Mouse (Mus musculus) kidney, embryonic 14.5 days (tissue): ENCODE measurements around the gene Ppp2r2c. TPM values are rescaled to one million over a fixed set of nuclear protein-coding genes. Genes with fewer than 3 reads are reported as not detected.

Experiments
- ATAC-seq: fragments of 200-750 bp; cut with Nextera tagmentation; 2 replicates; pipeline ENCODE4 v1.8.0; 2017; ENCODE audit warnings: moderate number of reproducible peaks, mild to moderate bottlenecking, moderate TSS enrichment, moderate library complexity; ENCODE audit not compliant: low FRiP score, low TSS enrichment
- H3K27ac ChIP-seq: fragments of 300-500 bp; sonication (generic); 2 replicates; pipeline ENCODE4 v1.5.1; 2014; ENCODE audit warnings: low read depth, mild to moderate bottlenecking, low read length, moderate library complexity, mixed read lengths
- H3K27me3 ChIP-seq: fragments of 300-500 bp; sonication (generic); 2 replicates; pipeline ENCODE4 v1.6.1; 2014; ENCODE audit warnings: mild to moderate bottlenecking, low read length; ENCODE audit not compliant: control insufficient read depth, insufficient read depth
- H3K36me3 ChIP-seq: fragments of 300-500 bp; sonication (generic); 2 replicates; pipeline ENCODE4 v1.6.1; 2014; ENCODE audit warnings: low read length, mixed read lengths; ENCODE audit not compliant: control insufficient read depth, insufficient read depth
- H3K4me1 ChIP-seq: fragments of 300-500 bp; sonication (generic); 2 replicates; pipeline ENCODE4 v1.6.1; 2014; ENCODE audit warnings: low read length, mixed read lengths; ENCODE audit not compliant: control insufficient read depth, insufficient read depth
- H3K4me2 ChIP-seq: fragments of 300-500 bp; sonication (generic); replicated peaks from 2 replicates; pipeline ENCODE4 v1.6.1; 2014; ENCODE audit warnings: low read depth, mild to moderate bottlenecking, low read length
- H3K4me3 ChIP-seq: fragments of 300-500 bp; sonication (generic); 2 replicates; pipeline ENCODE4 v1.5.1; 2014; ENCODE audit warnings: mild to moderate bottlenecking, low read length
- H3K9ac ChIP-seq: fragments of 300-500 bp; sonication (generic); 2 replicates; pipeline ENCODE4 v1.6.1; 2014; ENCODE audit warnings: low read depth, mild to moderate bottlenecking, low read length, moderate library complexity
- H3K9me3 ChIP-seq: fragments of 300-500 bp; sonication (generic); 2 replicates; pipeline ENCODE4 v1.6.1; 2016; ENCODE audit warnings: low read length; ENCODE audit not compliant: control insufficient read depth
- WGBS: fragments of 180-500 bp; shearing (Covaris S2); extraction: QIAGEN DNeasy Blood & Tissue Kit; methylation state at CpG from one replicate; pipeline ENCODE4 v1.1.7; 2014; 5-methylcytosine and 5-hydroxymethylcytosine counted together
- polyA plus RNA-seq: library from polyadenylated mRNA; unstranded; fragments of >200 nt; fragmentation: Nextera tagmentation; extraction: Ambion mirVana; gene quantifications from 2 replicates; pipeline ENCODE4 v1.2.1, GENCODE M21; 2014

The Ppp2r2c gene
- polyA plus RNA-seq, 1 experiment from 2014 or later = not detected

DNA sequence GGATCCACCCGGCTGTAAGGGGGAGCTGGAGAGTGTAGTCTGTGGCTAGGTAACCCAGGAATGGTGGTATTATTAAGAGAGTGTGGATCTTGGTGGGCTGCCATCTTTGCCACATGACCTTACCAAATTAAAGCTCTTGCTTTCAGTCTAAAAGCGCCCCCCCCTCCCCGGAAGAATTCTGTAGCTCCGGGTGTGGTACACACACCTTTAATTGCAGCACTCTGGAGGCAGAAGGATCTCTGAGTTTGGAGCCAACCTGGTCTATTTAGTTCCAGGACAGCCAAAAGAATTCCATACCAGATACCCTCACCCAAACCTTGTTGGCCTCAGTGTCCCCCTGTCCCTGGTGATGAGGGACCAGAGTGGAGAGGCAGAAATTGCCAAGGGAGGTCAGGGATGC, 10.5 kb downstream of the Ppp2r2c start:
- Histone ChIP-seq H3K27ac (no peak overlapping the region), H3K27me3 (peaks cover 13% of the 10 kb centered on the region), H3K4me3 (no peak overlapping the region), H3K9ac (no peak overlapping the region), H3K4me1 (no peaks in the 10 kb centered on the region), H3K4me2 (no peak overlapping the region), H3K9me3 (no peaks in the 10 kb centered on the region), H3K36me3 (no peaks in the 10 kb centered on the region)
- no peak for ATAC-seq
- 86% methylated on average over 4 of the region's 4 CpGs for WGBS

- H3K9ac ChIP-seq = no peak overlapping the region
- no peak for ATAC-seq
- no peaks in the 10 kb centered on the region for H3K9me3 ChIP-seq
- no peaks in the 10 kb centered on the region for H3K4me1 ChIP-seq
- no peak overlapping the region for H3K27ac ChIP-seq
- 66% methylated on average over 5 of the region's 5 CpGs for WGBS
- no peaks in the 10 kb centered on the region for H3K36me3 ChIP-seq
- peaks cover 5% of the 10 kb centered on the region; the same call in 1 of the 2 replicates for H3K27me3 ChIP-seq
- no peak overlapping the region for H3K4me3 ChIP-seq
- H3K4me2 ChIP-seq = no peak overlapping the region
Observed at GRCm38 (mm10) chr5:36880622-36881021, 12.3 kb downstream of the Ppp2r2c start.

DNA sequence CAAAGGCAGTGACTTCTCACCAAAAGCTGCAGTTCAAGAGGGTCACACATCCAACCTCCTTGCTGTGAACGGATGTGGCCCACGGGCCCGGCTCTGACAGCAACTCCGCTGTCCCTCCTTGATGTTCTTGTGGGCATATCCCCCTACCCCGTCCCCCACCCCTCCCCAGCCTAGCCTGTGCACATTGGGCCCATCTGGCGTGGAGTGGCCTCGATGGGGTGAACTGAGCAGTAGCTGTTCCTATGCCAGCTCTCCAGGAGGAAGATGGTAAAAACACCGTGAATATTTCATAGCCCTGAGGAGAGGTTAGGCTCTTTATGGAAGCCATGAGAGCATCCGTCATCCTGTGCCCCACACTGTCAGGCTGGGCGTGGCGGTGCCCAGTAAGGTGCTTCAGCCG, 15.2 kb downstream of the Ppp2r2c start:
- ATAC-seq = no peak
- no peak overlapping the region for H3K4me3 ChIP-seq

GRCm38 (mm10) chr5:36885067-36885466, 16.8 kb downstream of the Ppp2r2c start:
- 67% methylated on average over 1 of the region's 1 CpGs for WGBS
- no peak for ATAC-seq
- no peak overlapping the region for H3K9ac ChIP-seq

More for the DNA sequence above, 15.2 kb downstream of the Ppp2r2c start:
- H3K27ac ChIP-seq = no peak overlapping the region
- no peak overlapping the region for H3K4me2 ChIP-seq
- H3K27me3 ChIP-seq = no peaks in the 10 kb centered on the region
- H3K4me1 ChIP-seq = peaks cover 12% of the 10 kb centered on the region
- WGBS = 55% methylated on average over 12 of the region's 12 CpGs
- H3K36me3 ChIP-seq = no peaks in the 10 kb centered on the region
- no peak overlapping the region for H3K9ac ChIP-seq
- H3K9me3 ChIP-seq = no peaks in the 10 kb centered on the region

DNA sequence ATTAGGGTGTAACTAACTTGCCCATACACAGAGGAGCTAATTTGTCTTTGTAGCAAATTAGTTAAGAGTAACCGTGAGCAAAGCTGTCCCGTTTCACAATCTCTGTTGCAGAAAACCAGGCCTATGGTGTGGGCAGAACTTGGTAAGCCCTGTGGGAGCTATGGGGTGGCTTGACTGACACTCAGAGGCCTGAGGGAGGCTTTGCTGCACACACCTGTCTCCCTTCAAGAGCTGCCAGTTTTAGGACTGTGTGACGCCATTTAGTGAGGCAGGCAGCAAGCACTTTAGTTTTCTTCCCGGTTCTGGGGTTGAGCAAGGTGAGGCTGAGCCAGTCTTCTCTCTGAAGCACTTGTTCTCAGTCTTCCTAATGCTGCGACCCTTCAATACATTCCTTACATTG, 17.3 kb downstream of the Ppp2r2c start:
- Histone ChIP-seq H3K27me3 (no peaks in the 10 kb centered on the region), H3K9ac (no peak overlapping the region), H3K4me1 (peaks cover 12% of the 10 kb centered on the region), H3K4me2 (no peak overlapping the region), H3K27ac (no peak overlapping the region), H3K9me3 (no peaks in the 10 kb centered on the region), H3K4me3 (no peak overlapping the region), H3K36me3 (no peaks in the 10 kb centered on the region)
- 74% methylated on average over 5 of the region's 5 CpGs for WGBS
- no peak for ATAC-seq

More at GRCm38 (mm10) chr5:36885067-36885466, 16.8 kb downstream of the Ppp2r2c start:
- no peak overlapping the region for H3K27ac ChIP-seq
- H3K4me3 ChIP-seq = no peak overlapping the region
- no peaks in the 10 kb centered on the region for H3K36me3 ChIP-seq
- no peaks in the 10 kb centered on the region for H3K27me3 ChIP-seq
- H3K4me2 ChIP-seq = no peak overlapping the region
- peaks cover 12% of the 10 kb centered on the region for H3K4me1 ChIP-seq
- no peaks in the 10 kb centered on the region for H3K9me3 ChIP-seq

- Histone ChIP-seq H3K4me2 (no peak overlapping the region), H3K36me3 (no peaks in the 10 kb centered on the region), H3K27ac (no peak overlapping the region), H3K4me1 (peaks cover 12% of the 10 kb centered on the region), H3K4me3 (no peak overlapping the region), H3K9me3 (no peaks in the 10 kb centered on the region), H3K27me3 (no peaks in the 10 kb centered on the region), H3K9ac (no peak overlapping the region)
- no peak for ATAC-seq
- 63% methylated on average over 2 of the region's 2 CpGs for whole genome bisulfite sequencing
Observed at GRCm38 (mm10) chr5:36886298-36886697, 18.0 kb downstream of the Ppp2r2c start.

DNA sequence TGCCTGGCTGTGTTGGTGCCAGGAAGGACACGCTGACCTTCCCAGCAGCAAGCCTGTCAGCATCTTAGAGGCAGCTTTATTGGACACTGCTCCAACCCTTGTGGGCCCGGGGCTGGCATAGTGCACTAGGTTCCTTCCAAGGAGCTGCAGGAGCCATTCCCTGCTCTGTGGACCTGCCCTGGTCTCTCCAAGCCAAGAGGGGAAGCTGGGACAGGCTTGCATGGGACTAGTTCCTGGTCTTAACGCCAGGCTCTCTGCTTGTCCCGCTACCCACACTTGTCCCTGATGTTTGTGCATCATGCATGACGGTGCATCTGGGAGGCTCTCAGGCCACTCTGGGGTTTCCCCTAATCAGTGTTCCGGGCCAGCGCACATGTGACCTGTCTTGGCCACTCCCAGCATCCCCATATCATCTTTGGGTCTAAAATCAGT, 18.6 kb downstream of the Ppp2r2c start:
- WGBS = 41% methylated on average over 7 of the region's 7 CpGs
- H3K36me3 ChIP-seq = no peaks in the 10 kb centered on the region
- H3K27me3 ChIP-seq = no peaks in the 10 kb centered on the region
- H3K9me3 ChIP-seq = no peaks in the 10 kb centered on the region
- H3K4me2 ChIP-seq = no peak overlapping the region
- no peak overlapping the region for H3K27ac ChIP-seq
- peak; percentile 18; the same call in 1 of the 2 replicates for ATAC-seq
- peaks cover 12% of the 10 kb centered on the region for H3K4me1 ChIP-seq
- no peak overlapping the region for H3K4me3 ChIP-seq
- no peak overlapping the region for H3K9ac ChIP-seq

- H3K4me3 ChIP-seq = no peak overlapping the region
- no peak overlapping the region for H3K9ac ChIP-seq
- H3K36me3 ChIP-seq = no peaks in the 10 kb centered on the region
- no peak overlapping the region for H3K27ac ChIP-seq
- no peaks in the 10 kb centered on the region for H3K9me3 ChIP-seq
- ATAC-seq = peak; percentile 85
- no peak overlapping the region for H3K4me2 ChIP-seq
- H3K27me3 ChIP-seq = no peaks in the 10 kb centered on the region
- 13% methylated on average over 9 of the region's 9 CpGs for WGBS
- H3K4me1 ChIP-seq = peaks cover 12% of the 10 kb centered on the region
Observed at GRCm38 (mm10) chr5:36887299-36887988, 19.1 kb downstream of the Ppp2r2c start.

DNA sequence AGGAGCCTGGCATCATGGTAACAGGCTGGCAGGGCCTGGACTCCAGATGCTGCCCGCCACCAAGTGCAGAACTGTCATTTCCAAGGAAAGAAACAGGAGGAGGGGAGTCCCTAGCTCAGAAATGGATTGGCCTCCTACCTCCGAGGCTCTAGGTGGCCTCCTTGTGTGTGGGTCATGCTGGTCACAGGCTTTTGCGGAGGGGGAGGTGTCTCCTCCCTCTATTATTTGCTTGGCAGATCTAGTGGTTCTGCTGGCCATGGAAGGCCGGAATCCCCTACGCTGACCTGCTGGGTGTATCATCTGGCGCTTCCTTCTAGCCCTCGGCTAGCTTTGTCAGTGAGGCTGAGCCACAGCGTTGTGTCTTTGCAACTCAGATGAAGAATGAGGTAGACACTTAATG, 20.2 kb downstream of the Ppp2r2c start:
- H3K4me1 ChIP-seq = peaks cover 12% of the 10 kb centered on the region
- no peaks in the 10 kb centered on the region for H3K36me3 ChIP-seq
- no peaks in the 10 kb centered on the region for H3K27me3 ChIP-seq
- H3K4me3 ChIP-seq = no peak overlapping the region
- H3K27ac ChIP-seq = no peak overlapping the region
- ATAC-seq = no peak
- H3K9me3 ChIP-seq = no peaks in the 10 kb centered on the region
- H3K4me2 ChIP-seq = no peak overlapping the region
- no peak overlapping the region for H3K9ac ChIP-seq
- WGBS = 63% methylated on average over 8 of the region's 8 CpGs
